Mouse (Mus musculus) MEL (cell line): ENCODE data around the gene Nadk.
A peak's percentile ranks its signal among the peaks of the same experiment; 100 is the strongest.

Source experiments
- CTCF ChIP-seq, 3 experiments: IDR thresholded peaks in 2 of 3; conservative IDR thresholded peaks in 1 of 3; 2 replicates each; pipeline ENCODE4 v1.5.1; 2011 to 2012; ENCODE audit warnings: low read length in 3 of 3, low read depth in 2 of 3, mild to moderate bottlenecking in 2 of 3, improper control_type of control experiment in 1 of 3, inconsistent platforms in 1 of 3, mixed read lengths in 1 of 3, moderate library complexity in 1 of 3; ENCODE audit not compliant: control insufficient read depth in 1 of 3, insufficient read depth in 1 of 3, poor library complexity in 1 of 3, severe bottlenecking in 1 of 3
- MAX ChIP-seq: IDR thresholded peaks from 2 replicates; pipeline ENCODE4 v1.6.1; 2011; ENCODE audit warnings: low read length, improper control_type of control experiment
- TAL1 ChIP-seq: IDR thresholded peaks from 2 replicates; pipeline ENCODE4 v1.6.1; 2012; ENCODE audit warnings: mild to moderate bottlenecking, inconsistent platforms, low read length, moderate library complexity, mixed read lengths

DNA sequence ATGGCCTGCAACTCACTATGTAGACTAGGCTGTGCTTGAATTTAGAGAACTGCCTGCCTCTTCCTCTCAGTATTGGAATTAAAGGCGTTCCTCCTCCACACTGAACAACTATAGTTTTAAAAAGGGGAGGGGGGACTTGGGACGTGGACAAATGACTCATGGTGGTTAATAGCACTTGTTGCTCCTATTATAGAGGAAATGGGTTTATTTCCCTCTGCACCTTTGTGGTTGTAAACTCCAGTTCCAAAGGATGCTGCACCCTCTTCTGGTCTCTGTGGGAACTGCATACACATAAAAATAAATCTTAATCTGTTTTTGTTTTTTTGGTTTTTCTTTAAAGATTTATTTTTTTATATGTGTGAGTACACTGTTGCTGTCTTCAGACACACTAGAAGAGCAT lies 6.0 kb downstream of the Nadk start:
- TF ChIP-seq CTCF (IDR thresholded peaks at IDR 0.05 in 2 of 3, conservative IDR thresholded peaks at IDR 0.05 in 1 of 3; ENCODE audit: control insufficient read depth in 1 of 3, insufficient read depth in 1 of 3, low read depth in 2 of 3, low read length in 3 of 3, poor library complexity in 1 of 3, severe bottlenecking in 1 of 3), result peak; percentile 27 to 77 (median 71); a peak in 5 of 6 replicates
- TF ChIP-seq TAL1, result no peak
- 0 out of 2 replicates have a peak, but pooled peaks have one; percentile 30 for TF ChIP-seq MAX
